15 mouse cellular contexts compared by ENCODE assay signal in genomic region chr2:113784851-113785250, GRCm38 (mm10).
"Had no signal": no experiment of that assay in that cellular context is flagged by ENCODE, and none has a peak within 500 bp of the region (broad histone marks: within the 10 kb centered on the region; RNA-seq: fewer than 3 reads in every experiment).

No protein-coding gene starts in this region.

- H3K27ac ChIP-seq: neural tube, embryonic 15.5 days; stomach, embryonic 15.5 days; stomach, postnatal 0 days had no signal

- H3K27me3 ChIP-seq: neural tube, embryonic 15.5 days; stomach, embryonic 15.5 days had no signal

- H3K36me3 ChIP-seq: stomach, embryonic 15.5 days had no signal

- H3K9ac ChIP-seq: neural tube, embryonic 15.5 days; stomach, embryonic 15.5 days had no signal

- DNase-seq: retina, postnatal 1 day; right cerebral cortex, adult 18-20 months; right cerebral cortex, postnatal 14 days; right cerebral cortex, postnatal 25 days; right cerebral cortex, postnatal 4 days; spleen, adult 18-20 months; thymus, adult 18-20 months; thymus, adult 2 months; thymus, postnatal 14 days; thymus, postnatal 25 days; thymus, postnatal 36 days; thymus, postnatal 4 days had no signal

- H3K4me3 ChIP-seq: neural tube, embryonic 15.5 days; stomach, embryonic 15.5 days had no signal

- H3K4me2 ChIP-seq: neural tube, embryonic 15.5 days; stomach, embryonic 15.5 days had no signal

- H3K9me3 ChIP-seq: neural tube, embryonic 15.5 days; stomach, embryonic 15.5 days had no signal

- H3K4me1 ChIP-seq: neural tube, embryonic 15.5 days; stomach, embryonic 15.5 days had no signal
